Mouse (Mus musculus): Measurements from ENCODE around the gene Nova1.

DNA sequence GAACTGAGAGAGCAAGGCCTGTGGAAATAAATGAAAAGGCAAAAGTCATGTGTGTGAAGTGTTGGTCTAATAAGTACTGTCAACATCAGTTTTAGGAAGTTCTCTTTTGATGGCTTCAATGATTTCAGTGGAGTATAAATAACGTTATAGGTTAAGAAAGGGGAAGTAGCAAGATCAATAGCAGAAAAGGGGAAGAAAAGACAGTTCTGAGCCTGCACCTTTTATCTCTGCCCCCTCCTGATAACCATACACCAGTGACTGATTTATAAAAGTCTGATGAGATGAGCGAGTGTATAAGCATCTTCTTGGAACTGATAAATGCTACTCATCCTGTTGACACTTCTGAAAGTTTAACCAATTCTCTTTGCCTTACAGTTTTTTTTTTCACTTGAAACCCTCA, 108.6 kb downstream of the Nova1 start:
- TF ChIP-seq POLR2A (IDR thresholded peaks at IDR 0.05; ENCODE audit: low read depth, low read length) (no peak), CTCF (IDR thresholded peaks at IDR 0.05; ENCODE audit: borderline replicate concordance, insufficient read depth, low read length) (no peak)
